Mouse (Mus musculus): ENCODE data around the gene Atrnl1. TPM values are rescaled to one million over a fixed set of nuclear protein-coding genes. Genes with fewer than 3 reads are reported as not detected.

Gene Atrnl1
- polyA plus RNA-seq, 1 experiment from 2014 or later, result 27.9 TPM

- H3K27me3 ChIP-seq, result peaks cover 16% of the 10 kb centered on the region
- ATAC-seq (no peak), DNase-seq (ENCODE audit: low read depth, low spot score) (no peak)
- CTCF ChIA-PET, result no interaction called here
- in situ Hi-C loops (cut with MboI; ENCODE audit: low pct_unique_long_range_greater_than_20kb), result no loop called here
- TF ChIP-seq CTCF (IDR thresholded peaks at IDR 0.05), result no peak
- POLR2A ChIA-PET, result interaction anchor here (0.7 to 1.5 kb wide), 2 partner anchors 25 to 43 kb away, joined by 3 to 5 read pairs; no protein-coding TSS in a partner anchor
Measured at GRCm38 (mm10) chr19:58178410-58178809, 567.6 kb downstream of the Atrnl1 start.

- H3K27me3 ChIP-seq, result peaks cover 16% of the 10 kb centered on the region
- no peak for TF ChIP-seq CTCF (IDR thresholded peaks at IDR 0.05)
- ChIA-PET POLR2A (no interaction called here), CTCF (interaction anchor here (1.9 kb wide), 1 partner anchor 10 kb away, joined by 5 read pairs; no protein-coding TSS in a partner anchor)
- DNase-seq (ENCODE audit: low read depth, low spot score), result no peak
- in situ Hi-C loops (cut with MboI; ENCODE audit: low pct_unique_long_range_greater_than_20kb), result no loop called here
- no peak for ATAC-seq
Measured at GRCm38 (mm10) chr19:58180773-58181172, 569.9 kb downstream of the Atrnl1 start.

Other genes starting within 250 kb of the Atrnl1 start
- 13.3 TPM for gene Trub1, start 158.1 kb upstream of the Atrnl1 start, polyA plus RNA-seq (2021)

Measured in Patski (cell line).